Mouse (Mus musculus) small intestine, adult 2 months (tissue): ENCODE results near the gene Kcnip3.

Experiments used
- CTCF ChIP-seq: fragments of 200-500 bp; IDR thresholded peaks from 2 replicates; pipeline ENCODE4 v1.5.1; 2012; ENCODE audit warnings: low read depth, mild to moderate bottlenecking, control low read depth, inconsistent platforms, low read length, moderate library complexity, mixed read lengths; ENCODE audit not compliant: insufficient replicate concordance, insufficient read length; ENCODE audit errors: extremely low read depth
- POLR2A ChIP-seq: fragments of 200-500 bp; IDR thresholded peaks from 2 replicates; pipeline ENCODE4 v1.6.1; 2012; ENCODE audit warnings: low read depth, mild to moderate bottlenecking, control low read depth, inconsistent platforms, low read length, moderate library complexity

DNA sequence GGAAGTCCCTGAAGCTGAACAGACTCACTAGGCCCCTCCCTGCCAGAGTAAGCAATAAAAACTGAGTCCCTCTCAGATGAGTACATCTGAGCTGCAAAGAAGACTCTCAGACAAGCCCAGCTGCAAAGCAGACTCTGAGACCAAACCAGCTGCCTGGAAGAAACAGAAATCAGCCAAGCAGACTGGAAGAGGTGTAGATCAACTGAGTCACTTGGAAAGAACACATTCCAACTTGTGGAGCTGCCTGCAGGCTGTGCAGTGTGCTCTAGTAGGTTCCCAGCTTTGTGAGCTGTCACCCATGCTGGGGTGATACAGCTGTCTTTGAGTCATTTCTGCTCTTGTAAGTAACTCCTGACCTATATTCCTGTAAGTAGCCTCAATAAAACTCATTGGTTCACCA, 27.8 kb upstream of the Kcnip3 start:
- TF ChIP-seq CTCF: no peak
- no peak for TF ChIP-seq POLR2A
